Mouse (Mus musculus): Measurements from ENCODE around the gene Sparc. TPM values are rescaled to one million over a fixed set of nuclear protein-coding genes. Genes with fewer than 3 reads are reported as not detected.

The Sparc gene
- polyA plus RNA-seq, 1 experiment from 2014 or later, result 300 TPM

GRCm38 (mm10) chr11:55372001-55372400 lies 51.0 kb downstream of the Sparc start:
- Histone ChIP-seq H3K9me3 (replicated peaks; ENCODE audit: control insufficient read depth, low read length) (no peaks in the 10 kb centered on the region), H3K27me3 (replicated peaks; ENCODE audit: control insufficient read depth, insufficient read depth, low read length) (no peaks in the 10 kb centered on the region), H3K9ac (ENCODE audit: low read length) (no peak overlapping the region), H3K36me3 (ENCODE audit: control insufficient read depth, insufficient read depth, low read length) (no peaks in the 10 kb centered on the region), H3K4me1 (ENCODE audit: control insufficient read depth, insufficient read depth, low read length) (no peaks in the 10 kb centered on the region), H3K4me2 (ENCODE audit: low read length) (no peak overlapping the region), H3K4me3 (ENCODE audit: low read depth, low read length) (no peak overlapping the region), H3K27ac (ENCODE audit: low read depth, low read length) (no peak overlapping the region)
- ATAC-seq (no peak), DNase-seq (ENCODE audit: low spot score) (no peak)
- 33% methylated on average over 6 of the region's 6 CpGs for WGBS

- Histone ChIP-seq H3K9ac (ENCODE audit: low read length) (no peak overlapping the region), H3K4me2 (ENCODE audit: low read length) (no peak overlapping the region), H3K27ac (ENCODE audit: low read depth, low read length) (no peak overlapping the region), H3K4me3 (ENCODE audit: low read depth, low read length) (no peak overlapping the region), H3K4me1 (ENCODE audit: control insufficient read depth, insufficient read depth, low read length) (no peaks in the 10 kb centered on the region), H3K9me3 (replicated peaks; ENCODE audit: control insufficient read depth, low read length) (no peaks in the 10 kb centered on the region), H3K36me3 (ENCODE audit: control insufficient read depth, insufficient read depth, low read length) (no peaks in the 10 kb centered on the region), H3K27me3 (replicated peaks; ENCODE audit: control insufficient read depth, insufficient read depth, low read length) (no peaks in the 10 kb centered on the region)
- WGBS, result 75% methylated on average over 6 of the region's 6 CpGs
- ATAC-seq (no peak), DNase-seq (ENCODE audit: low spot score) (no peak)
These were observed 53.9 kb downstream of the Sparc start for GRCm38 (mm10) chr11:55369093-55369471.

- WGBS, result 68% methylated on average over 4 of the region's 4 CpGs
- Histone ChIP-seq H3K4me1 (ENCODE audit: control insufficient read depth, insufficient read depth, low read length) (no peaks in the 10 kb centered on the region), H3K4me2 (ENCODE audit: low read length) (no peak overlapping the region), H3K27ac (ENCODE audit: low read depth, low read length) (no peak overlapping the region), H3K9ac (ENCODE audit: low read length) (no peak overlapping the region), H3K9me3 (replicated peaks; ENCODE audit: control insufficient read depth, low read length) (no peaks in the 10 kb centered on the region), H3K27me3 (replicated peaks; ENCODE audit: control insufficient read depth, insufficient read depth, low read length) (no peaks in the 10 kb centered on the region), H3K36me3 (ENCODE audit: control insufficient read depth, insufficient read depth, low read length) (no peaks in the 10 kb centered on the region), H3K4me3 (ENCODE audit: low read depth, low read length) (no peak overlapping the region)
- ATAC-seq (no peak), DNase-seq (ENCODE audit: low spot score) (no peak)
These were observed 54.4 kb downstream of the Sparc start for GRCm38 (mm10) chr11:55368388-55369092.

GRCm38 (mm10) chr11:55367783-55368182 lies 55.2 kb downstream of the Sparc start:
- H3K4me2 ChIP-seq (ENCODE audit: low read length), result no peak overlapping the region
- no peak overlapping the region for H3K9ac ChIP-seq (ENCODE audit: low read length)
- ATAC-seq (no peak), DNase-seq (ENCODE audit: low spot score) (no peak)
- 57% methylated on average over 10 of the region's 10 CpGs for WGBS
- no peak overlapping the region for H3K4me3 ChIP-seq (ENCODE audit: low read depth, low read length)
- H3K27me3 ChIP-seq (replicated peaks; ENCODE audit: control insufficient read depth, insufficient read depth, low read length), result no peaks in the 10 kb centered on the region
- H3K4me1 ChIP-seq (ENCODE audit: control insufficient read depth, insufficient read depth, low read length), result no peaks in the 10 kb centered on the region
- H3K36me3 ChIP-seq (ENCODE audit: control insufficient read depth, insufficient read depth, low read length), result no peaks in the 10 kb centered on the region
- H3K9me3 ChIP-seq (replicated peaks; ENCODE audit: control insufficient read depth, low read length), result no peaks in the 10 kb centered on the region
- no peak overlapping the region for H3K27ac ChIP-seq (ENCODE audit: low read depth, low read length)

- no peak overlapping the region for H3K4me2 ChIP-seq (ENCODE audit: low read length)
- ATAC-seq, result no peak
- WGBS, result 77% methylated on average over 5 of the region's 5 CpGs
- H3K4me1 ChIP-seq (ENCODE audit: control insufficient read depth, insufficient read depth, low read length), result no peaks in the 10 kb centered on the region
- H3K9me3 ChIP-seq (replicated peaks; ENCODE audit: control insufficient read depth, low read length), result no peaks in the 10 kb centered on the region
- H3K27me3 ChIP-seq (replicated peaks; ENCODE audit: control insufficient read depth, insufficient read depth, low read length), result no peaks in the 10 kb centered on the region
- no peak overlapping the region for H3K9ac ChIP-seq (ENCODE audit: low read length)
- no peak overlapping the region for H3K4me3 ChIP-seq (ENCODE audit: low read depth, low read length)
- DNase-seq (ENCODE audit: low spot score), result no peak
- no peaks in the 10 kb centered on the region for H3K36me3 ChIP-seq (ENCODE audit: control insufficient read depth, insufficient read depth, low read length)
- no peak overlapping the region for H3K27ac ChIP-seq (ENCODE audit: low read depth, low read length)
These were observed 57.1 kb downstream of the Sparc start for GRCm38 (mm10) chr11:55365840-55366239.

GRCm38 (mm10) chr11:55365242-55365641 lies 57.7 kb downstream of the Sparc start:
- no peaks in the 10 kb centered on the region for H3K9me3 ChIP-seq (replicated peaks; ENCODE audit: control insufficient read depth, low read length)
- H3K4me2 ChIP-seq (ENCODE audit: low read length), result no peak overlapping the region
- DNase-seq (ENCODE audit: low spot score) (no peak), ATAC-seq (no peak)
- no peak overlapping the region for H3K27ac ChIP-seq (ENCODE audit: low read depth, low read length)
- whole genome bisulfite sequencing, result 60% methylated on average over 4 of the region's 4 CpGs
- no peak overlapping the region for H3K9ac ChIP-seq (ENCODE audit: low read length)
- no peaks in the 10 kb centered on the region for H3K27me3 ChIP-seq (replicated peaks; ENCODE audit: control insufficient read depth, insufficient read depth, low read length)
- H3K36me3 ChIP-seq (ENCODE audit: control insufficient read depth, insufficient read depth, low read length), result no peaks in the 10 kb centered on the region
- no peaks in the 10 kb centered on the region for H3K4me1 ChIP-seq (ENCODE audit: control insufficient read depth, insufficient read depth, low read length)
- H3K4me3 ChIP-seq (ENCODE audit: low read depth, low read length), result no peak overlapping the region

- H3K36me3 ChIP-seq (ENCODE audit: control insufficient read depth, insufficient read depth, low read length), result no peaks in the 10 kb centered on the region
- no peak overlapping the region for H3K9ac ChIP-seq (ENCODE audit: low read length)
- DNase-seq (ENCODE audit: low spot score) (no peak), ATAC-seq (no peak)
- H3K4me3 ChIP-seq (ENCODE audit: low read depth, low read length), result no peak overlapping the region
- WGBS, result 91% methylated on average over 3 of the region's 3 CpGs
- no peaks in the 10 kb centered on the region for H3K4me1 ChIP-seq (ENCODE audit: control insufficient read depth, insufficient read depth, low read length)
- no peaks in the 10 kb centered on the region for H3K27me3 ChIP-seq (replicated peaks; ENCODE audit: control insufficient read depth, insufficient read depth, low read length)
- H3K4me2 ChIP-seq (ENCODE audit: low read length), result no peak overlapping the region
- no peak overlapping the region for H3K27ac ChIP-seq (ENCODE audit: low read depth, low read length)
- H3K9me3 ChIP-seq (replicated peaks; ENCODE audit: control insufficient read depth, low read length), result no peaks in the 10 kb centered on the region
These were observed 58.3 kb downstream of the Sparc start for GRCm38 (mm10) chr11:55364662-55365061.

GRCm38 (mm10) chr11:55358094-55358783 lies 64.7 kb downstream of the Sparc start:
- Histone ChIP-seq H3K4me3 (ENCODE audit: low read depth, low read length) (no peak overlapping the region), H3K9me3 (replicated peaks; ENCODE audit: control insufficient read depth, low read length) (no peaks in the 10 kb centered on the region), H3K27ac (ENCODE audit: low read depth, low read length) (no peak overlapping the region), H3K4me1 (ENCODE audit: control insufficient read depth, insufficient read depth, low read length) (no peaks in the 10 kb centered on the region), H3K4me2 (ENCODE audit: low read length) (no peak overlapping the region), H3K9ac (ENCODE audit: low read length) (no peak overlapping the region), H3K36me3 (ENCODE audit: control insufficient read depth, insufficient read depth, low read length) (no peaks in the 10 kb centered on the region), H3K27me3 (replicated peaks; ENCODE audit: control insufficient read depth, insufficient read depth, low read length) (no peaks in the 10 kb centered on the region)
- WGBS, result 84% methylated on average over 15 of the region's 15 CpGs
- DNase-seq (ENCODE audit: low spot score), result no peak
- no peak for ATAC-seq

- H3K27ac ChIP-seq (ENCODE audit: low read depth, low read length), result no peak overlapping the region
- H3K4me3 ChIP-seq (ENCODE audit: low read depth, low read length), result no peak overlapping the region
- H3K4me1 ChIP-seq (ENCODE audit: control insufficient read depth, insufficient read depth, low read length), result no peaks in the 10 kb centered on the region
- 95% methylated on average over 2 of the region's 2 CpGs for WGBS
- H3K9ac ChIP-seq (ENCODE audit: low read length), result no peak overlapping the region
- no peak overlapping the region for H3K4me2 ChIP-seq (ENCODE audit: low read length)
- no peaks in the 10 kb centered on the region for H3K9me3 ChIP-seq (replicated peaks; ENCODE audit: control insufficient read depth, low read length)
- no peaks in the 10 kb centered on the region for H3K27me3 ChIP-seq (replicated peaks; ENCODE audit: control insufficient read depth, insufficient read depth, low read length)
- no peak for DNase-seq (ENCODE audit: low spot score)
- no peak for ATAC-seq
- H3K36me3 ChIP-seq (ENCODE audit: control insufficient read depth, insufficient read depth, low read length), result no peaks in the 10 kb centered on the region
These were observed 66.1 kb downstream of the Sparc start for GRCm38 (mm10) chr11:55356846-55357245.
